Mouse (Mus musculus): ENCODE measurements around the gene Cog1.
"Not testable (repeated sequence)": the region's sequence is repeated elsewhere in the genome, so short reads cannot be mapped to it uniquely, and the experiment has no call there.

Cog1 gene

DNA sequence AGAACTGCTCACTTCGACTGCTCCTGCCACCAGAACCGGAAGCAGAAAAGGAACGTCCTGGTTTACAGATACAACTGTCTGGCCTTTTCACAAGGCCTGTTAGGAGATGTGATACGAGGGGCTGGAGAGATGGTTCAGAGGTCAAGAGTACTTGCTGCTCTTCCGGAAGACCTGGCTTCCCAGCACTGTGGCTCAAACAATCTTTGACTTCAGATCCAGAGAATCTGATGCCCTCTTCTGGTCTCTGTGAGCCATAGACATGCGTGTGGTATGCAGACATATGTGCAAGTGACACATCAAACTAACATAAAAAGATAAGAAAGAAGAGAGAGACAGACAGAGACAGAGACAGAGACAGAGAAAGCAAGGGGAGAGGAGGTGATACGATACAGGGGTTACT, 16.7 kb upstream of the Cog1 start:
- DNase-seq (ENCODE audit: low spot score in 2 of 2), result no peak

DNA sequence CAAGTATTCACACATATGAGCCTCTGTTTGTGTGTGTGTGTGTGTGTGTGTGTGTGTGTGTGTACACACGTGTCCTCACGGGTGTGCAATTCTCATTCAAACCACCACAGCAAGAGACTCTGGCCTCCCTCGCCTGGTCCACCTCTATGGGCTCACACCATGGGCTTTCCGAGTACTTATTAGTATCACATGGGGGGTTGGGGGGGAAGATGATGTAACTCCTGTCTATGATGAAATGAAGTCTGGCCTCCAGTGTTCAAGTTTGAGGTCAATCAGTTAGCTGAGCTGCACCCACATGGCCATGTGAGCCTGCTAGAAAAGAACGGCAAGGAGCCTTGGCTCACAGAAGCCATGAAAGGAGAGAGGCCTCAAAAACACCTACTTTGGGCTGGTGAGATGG, 15.6 kb upstream of the Cog1 start:
- DNase-seq (ENCODE audit: low spot score in 2 of 2), result no peak

DNA sequence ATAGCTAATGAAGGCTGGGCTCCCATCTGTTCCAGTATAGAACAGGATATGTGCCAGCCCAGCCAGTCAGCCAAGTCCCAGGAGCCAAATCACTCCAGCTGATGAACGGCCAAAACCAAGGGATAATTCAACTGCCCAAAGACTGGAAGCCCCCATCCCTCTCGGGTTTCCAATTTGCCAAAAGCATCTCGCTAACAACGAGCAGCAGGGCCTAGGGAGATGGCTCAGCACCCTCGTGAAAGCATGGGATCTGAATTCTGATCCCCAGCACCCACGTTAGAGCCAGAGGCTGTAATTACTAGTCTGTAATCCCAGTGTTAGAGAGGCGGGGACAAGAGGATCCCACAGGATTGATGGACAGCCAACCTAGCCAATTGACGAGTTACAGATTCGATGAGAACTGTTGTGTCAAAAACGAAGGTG, 14.3 kb upstream of the Cog1 start:
- DNase-seq (ENCODE audit: low spot score in 2 of 2), result no peak

DNA sequence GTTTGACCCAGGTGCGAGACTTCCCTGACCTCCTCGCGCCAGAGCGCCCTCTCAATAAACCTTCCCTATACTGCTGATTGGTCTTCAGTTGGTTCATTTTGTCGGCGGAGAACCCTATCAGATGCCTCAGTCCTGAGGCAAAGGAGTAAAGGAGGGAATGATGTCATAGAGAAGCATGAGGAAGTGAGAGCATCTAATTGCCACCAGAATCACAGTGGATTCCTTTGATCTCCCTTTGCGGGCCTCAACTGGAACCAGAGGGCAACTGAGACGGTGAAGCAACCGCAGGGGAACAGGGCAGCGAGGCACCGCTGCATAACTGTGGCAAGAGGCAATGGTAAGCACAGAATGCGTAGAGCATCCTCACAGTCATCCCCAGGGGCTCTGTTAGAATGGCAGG, 10.3 kb upstream of the Cog1 start:
- no peak for DNase-seq (ENCODE audit: low spot score in 2 of 2)

DNA sequence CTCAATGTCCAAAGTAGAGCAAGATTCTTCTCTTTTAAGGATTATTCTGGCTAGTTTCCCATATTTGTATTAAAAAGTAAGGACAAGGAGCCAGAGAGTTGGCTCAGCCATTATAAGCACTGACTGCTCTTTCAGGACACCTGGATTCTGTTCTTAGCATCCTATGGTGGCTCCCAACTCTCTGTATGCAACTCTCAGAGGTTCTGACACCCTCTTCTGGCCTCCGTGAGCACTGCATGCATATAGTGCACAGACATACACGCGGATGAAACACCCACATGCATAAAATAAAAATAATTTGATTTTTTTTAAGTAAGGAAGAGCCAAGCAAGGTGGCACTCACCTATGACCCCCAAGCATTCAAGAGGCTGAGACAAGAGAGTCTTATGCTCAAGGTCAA, 3.8 kb upstream of the Cog1 start:
- no peak for DNase-seq (ENCODE audit: low spot score in 2 of 2)

DNA sequence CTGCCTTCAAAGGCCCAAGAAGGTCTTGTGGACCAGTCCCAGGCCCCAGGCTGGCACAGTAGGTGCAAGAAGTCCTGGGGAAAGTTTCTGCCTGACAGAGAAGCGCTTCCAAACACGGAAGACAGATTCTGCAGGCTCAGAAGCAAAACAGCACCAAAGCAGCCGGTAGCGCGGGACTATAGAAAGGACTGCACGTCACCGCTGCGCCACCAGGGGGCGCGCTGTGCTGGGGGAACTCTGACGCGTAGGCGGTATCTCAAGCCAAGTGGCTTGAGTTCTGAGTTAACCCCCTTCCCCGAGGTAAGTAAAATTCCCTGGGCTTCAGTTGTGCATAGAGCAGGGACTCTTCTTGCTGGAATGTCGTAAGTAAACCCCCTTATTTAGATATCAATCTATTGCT, 817 bp upstream of the Cog1 start:
- DNase-seq (ENCODE audit: low spot score in 2 of 2), result peak; percentile 46 to 67

DNA sequence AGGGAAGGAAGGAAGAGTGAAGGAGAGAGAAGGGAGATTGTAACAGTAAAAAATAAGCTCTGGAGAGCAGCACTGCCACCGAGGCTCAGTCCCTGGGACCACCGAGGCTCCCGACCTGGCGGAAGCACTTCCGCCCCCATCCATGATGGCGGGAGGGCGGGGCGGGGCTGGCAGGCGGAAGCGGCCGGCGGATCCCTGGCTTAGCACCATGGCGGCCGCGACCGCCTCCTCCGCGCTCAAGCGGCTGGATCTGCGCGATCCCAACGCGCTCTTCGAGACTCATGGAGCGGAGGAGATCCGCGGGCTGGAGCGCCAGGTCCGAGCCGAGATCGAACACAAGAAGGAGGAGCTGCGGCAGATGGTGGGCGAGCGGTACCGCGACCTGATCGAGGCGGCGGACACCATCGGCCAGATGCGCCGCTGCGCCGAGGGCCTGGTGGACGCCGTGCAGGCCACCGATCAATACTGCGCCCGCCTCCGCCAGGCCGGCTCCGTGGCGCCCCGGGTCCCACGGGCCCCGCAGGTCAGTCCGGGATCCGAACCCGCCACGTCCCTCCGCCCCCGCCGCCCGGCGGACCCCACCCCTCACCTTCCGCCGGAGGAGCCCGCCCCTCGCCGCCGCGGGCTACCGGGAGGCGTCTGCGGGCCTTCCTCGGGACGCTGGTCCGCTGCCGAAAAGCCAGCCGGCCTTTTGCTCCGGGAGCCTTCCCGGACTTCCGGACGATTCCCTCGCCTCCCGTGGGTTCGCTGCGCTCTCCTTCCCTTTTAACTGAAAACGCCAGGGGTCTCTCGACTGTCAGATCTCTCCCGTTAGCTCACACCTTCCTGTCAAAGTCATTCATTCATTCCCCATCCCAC, 613 bp downstream of the Cog1 start, which contains the start of gene Slc39a11:
TSS of gene Slc39a11 (minus strand) at position 727 of the 858 bp plus-strand sequence.
- peak; percentile 51 to 57 for DNase-seq (ENCODE audit: low spot score in 2 of 2)

DNA sequence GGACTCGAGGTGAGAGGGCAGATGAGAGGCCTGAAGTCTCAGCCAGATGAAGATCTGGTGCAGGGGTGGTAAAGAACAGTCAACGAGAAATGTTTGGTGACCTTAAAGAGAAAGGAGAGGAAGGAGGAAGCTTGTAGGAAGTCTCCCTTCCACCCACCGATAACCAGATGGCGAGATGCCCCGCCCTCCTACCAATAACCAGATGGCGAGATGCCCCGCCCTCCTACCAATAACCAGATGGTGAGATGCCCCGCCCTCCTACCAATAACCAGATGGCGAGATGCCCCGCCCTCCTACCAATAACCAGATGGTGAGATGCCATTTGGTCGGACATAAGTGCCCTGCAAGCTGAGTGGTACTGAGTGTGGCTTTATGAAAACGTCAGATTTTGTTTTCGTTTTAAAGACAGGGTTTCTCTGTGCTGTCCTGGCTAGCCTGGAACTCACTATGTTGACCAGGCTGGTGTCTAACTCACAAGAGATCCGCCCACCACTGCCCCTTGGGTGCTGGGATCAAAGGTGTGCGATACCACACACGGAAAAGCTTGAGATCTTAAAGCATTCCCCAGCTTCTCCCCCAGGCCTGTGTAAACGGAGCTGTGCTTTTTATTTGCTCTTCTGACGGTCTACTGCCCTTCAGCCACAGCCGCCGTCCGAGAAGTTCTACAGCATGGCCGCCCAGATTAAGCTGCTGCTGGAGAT, 2.4 kb downstream of the Cog1 start:
- DNase-seq (ENCODE audit: low spot score in 2 of 2), result no peak

DNA sequence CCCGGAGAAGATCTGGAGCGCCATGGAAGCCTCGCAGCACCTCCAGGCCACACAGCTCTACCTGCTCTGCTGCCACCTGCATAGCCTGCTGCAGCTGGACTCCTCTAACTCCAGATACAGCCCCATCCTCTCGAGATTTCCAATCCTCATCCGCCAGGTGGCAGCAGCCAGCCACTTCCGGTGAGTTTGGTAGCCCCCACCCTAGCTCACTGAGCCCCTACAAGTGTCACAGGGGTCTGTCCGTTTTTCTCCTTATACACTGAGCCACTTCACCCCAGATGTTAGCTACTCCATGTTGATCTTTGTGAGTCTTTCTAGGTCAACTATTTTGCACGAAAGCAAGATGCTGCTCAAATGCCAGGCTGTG, 2.9 kb downstream of the Cog1 start:
- DNase-seq (ENCODE audit: low spot score in 2 of 2), result no peak

DNA sequence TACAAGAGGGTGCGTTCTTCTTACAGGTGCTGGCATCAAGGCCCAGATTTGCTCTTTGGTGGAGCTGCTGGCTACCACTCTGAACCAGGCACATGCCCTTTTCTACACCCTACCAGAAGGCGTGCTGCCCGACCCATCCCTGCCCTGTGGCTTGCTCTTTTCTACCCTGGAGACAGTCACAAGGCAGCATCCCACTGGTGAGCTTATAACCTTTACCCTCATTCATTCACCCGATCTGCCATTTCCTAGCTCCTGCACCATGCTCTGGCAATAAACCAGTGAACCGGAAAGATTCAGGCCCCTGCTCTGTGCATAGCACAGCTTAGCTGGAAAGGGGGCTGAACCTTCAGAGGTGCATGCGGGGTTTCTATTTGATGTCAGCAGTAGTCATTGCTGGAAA, 3.5 kb downstream of the Cog1 start:
- no peak for DNase-seq (ENCODE audit: low spot score in 2 of 2)

DNA sequence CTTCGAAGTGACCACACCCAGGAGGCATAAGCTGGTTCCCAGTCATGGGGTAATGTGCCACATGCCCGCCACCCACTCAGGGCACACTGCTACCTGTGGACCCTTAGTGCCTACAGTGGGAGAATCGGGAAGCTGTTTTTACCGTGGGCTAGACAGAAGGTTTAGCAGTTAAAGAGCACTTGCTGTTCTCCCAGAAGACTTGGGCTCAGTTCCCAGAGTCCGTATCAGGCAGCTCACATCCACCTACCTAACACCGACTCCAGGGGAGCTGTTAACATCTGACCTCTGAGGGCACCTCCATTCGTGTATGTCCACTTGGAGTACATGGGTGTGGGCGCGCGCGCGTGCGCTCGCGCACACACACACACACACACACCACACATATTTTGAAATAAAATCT, 5.1 kb downstream of the Cog1 start:
- DNase-seq (ENCODE audit: low spot score in 2 of 2), result no peak

DNA sequence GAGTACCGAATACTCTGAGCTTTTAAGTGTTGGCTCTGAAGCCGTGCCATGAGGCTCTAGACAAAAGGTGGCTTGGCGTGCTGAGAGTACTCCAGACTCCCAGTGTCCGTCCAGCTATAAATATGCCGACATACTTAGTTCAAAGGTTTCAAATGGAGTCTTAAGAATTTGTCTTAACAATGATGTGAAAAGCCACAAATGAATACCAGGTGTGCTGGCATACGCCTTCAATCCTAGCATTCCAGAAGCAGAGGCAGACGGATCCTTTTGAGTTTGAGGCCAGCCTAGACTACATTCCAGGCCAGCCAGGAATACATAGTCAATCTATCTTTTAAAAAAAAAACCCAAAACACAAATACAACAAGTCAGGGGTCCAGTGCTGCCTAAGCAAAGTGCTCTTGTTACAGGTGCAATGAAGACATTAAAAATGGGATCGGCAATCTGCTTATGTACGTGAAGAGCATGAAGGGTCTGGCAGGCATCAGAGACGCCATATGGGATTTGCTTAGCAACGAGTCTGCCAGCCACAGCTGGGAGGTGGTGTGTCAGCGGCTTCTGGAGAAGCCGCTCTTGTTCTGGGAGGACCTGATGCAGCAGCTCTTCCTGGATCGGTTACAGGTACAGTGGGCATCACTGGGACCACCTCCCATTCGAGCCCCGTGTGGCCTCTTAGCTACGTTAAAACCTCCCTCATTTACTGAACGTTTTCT, 5.7 kb downstream of the Cog1 start:
- no peak for DNase-seq (ENCODE audit: low spot score in 2 of 2)

DNA sequence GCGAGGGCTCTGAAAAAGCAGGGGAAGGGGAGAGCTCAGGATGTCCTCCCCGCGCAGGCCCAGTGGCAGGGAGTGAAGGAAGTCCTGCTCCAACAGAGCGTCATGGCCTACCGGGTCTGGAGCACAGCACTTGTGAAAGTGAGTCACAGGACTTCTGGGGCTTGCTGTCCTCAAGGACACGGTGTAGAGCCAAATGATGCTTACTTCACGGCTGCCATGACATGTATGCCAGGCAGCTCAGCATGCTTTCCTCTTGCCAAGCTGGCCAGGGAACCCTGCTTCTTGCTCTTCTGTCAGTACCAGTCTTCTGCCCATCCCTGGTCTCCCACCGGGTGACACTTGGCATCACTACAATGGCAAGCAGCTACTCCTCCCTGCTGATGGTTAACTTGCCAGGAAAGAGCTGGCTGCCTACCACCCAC, 7.6 kb downstream of the Cog1 start:
- DNase-seq (ENCODE audit: low spot score in 2 of 2), result no peak

DNA sequence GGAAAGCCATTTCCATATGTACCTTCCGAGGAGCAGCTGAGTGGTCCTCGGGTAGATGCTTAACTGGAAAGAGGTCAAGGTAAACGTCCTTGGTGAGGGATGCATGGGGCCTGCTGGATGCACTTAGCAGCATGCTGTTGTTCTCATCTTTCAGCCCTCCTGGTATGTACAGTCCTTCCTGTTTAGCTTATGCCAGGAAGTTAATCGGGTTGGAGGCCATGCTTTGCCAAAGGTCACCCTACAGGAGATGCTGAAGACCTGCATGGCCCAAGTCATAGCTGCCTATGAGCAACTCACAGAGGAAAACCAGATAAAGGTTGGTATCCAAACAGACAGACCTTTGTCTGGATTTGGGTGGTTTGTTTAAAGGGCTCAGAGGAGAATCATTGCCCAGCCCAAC, 8.3 kb downstream of the Cog1 start:
- no peak for DNase-seq (ENCODE audit: low spot score in 2 of 2)

DNA sequence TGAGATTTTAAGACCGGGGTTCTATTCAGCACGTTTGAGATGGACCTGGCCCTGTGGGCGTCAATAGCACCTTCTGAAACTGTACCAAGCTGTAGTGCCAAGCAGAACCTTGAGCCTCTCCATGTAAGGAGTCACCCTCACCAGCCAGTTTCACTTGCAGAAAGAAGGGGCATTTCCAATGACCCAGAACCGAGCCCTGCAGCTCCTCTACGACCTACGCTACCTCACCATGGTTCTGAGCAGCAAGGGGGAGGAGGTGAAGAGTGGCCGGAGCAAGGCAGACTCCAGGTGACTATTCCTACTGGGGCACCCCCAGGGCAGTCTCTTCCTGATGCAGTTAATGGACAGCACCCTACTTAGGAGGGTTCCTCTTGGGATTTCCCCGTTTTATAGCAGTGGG, 9.3 kb downstream of the Cog1 start:
- no peak for DNase-seq (ENCODE audit: low spot score in 2 of 2)

DNA sequence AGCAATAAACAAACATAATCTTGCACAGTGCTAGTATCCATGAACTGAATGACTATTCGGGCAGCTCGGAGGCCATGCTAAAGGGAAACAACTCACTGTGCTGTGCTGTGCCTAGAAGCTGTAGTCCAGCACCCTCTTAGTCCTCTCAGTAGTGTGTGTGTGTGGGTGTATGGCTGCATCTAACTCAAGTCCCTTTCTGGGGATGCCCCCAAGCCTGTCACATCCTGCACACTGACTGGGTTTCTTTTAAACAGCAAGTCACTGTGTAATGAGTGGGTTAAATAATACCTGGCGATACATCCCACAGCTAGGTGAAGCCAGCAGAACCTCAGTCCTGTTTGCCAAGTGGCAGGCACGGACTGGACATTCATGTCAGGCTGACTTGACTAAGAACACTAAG, 9.8 kb downstream of the Cog1 start:
- DNase-seq (ENCODE audit: low spot score in 2 of 2), result no peak

DNA sequence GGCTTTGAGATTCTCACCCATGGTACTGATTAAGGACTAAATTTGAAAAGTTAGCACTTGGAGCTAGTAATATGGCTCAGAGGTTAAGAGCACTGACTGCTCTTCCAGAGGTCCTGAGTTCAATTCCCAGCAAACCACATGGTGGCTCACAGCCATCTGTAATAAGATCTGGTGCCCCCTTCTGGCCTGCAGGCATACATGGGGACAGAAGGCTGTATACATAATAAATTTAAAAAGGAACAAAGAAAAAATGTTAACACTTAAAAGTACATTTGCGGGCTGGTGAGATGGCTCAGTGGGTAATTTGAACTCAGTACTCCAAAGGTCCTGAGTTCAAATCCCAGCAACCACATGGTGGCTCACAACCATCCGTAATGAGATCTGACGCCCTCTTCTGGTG, 11.2 kb downstream of the Cog1 start:
- not testable (repeated sequence) for DNase-seq (ENCODE audit: low spot score in 2 of 2)

DNA sequence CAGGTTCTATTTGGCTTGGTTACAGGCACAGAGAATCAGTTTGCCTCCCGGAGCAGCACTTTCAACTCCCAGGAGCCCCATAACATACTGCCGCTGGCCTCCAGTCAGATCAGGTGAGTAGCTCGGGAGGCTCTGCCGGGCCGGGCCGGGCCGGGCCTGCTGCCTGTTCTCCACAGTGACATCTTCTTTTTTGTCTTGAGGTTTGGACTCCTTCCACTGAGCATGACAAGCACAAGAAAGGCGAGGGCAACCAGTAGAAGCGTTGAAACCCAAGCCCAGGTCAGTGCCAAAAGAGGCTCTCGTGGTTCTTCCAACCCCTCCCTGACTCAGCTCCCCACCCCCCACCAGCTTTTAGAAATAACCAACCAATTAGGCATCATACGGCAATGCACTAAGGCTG, 12.0 kb downstream of the Cog1 start:
- DNase-seq (ENCODE audit: low spot score in 2 of 2), result no peak

DNA sequence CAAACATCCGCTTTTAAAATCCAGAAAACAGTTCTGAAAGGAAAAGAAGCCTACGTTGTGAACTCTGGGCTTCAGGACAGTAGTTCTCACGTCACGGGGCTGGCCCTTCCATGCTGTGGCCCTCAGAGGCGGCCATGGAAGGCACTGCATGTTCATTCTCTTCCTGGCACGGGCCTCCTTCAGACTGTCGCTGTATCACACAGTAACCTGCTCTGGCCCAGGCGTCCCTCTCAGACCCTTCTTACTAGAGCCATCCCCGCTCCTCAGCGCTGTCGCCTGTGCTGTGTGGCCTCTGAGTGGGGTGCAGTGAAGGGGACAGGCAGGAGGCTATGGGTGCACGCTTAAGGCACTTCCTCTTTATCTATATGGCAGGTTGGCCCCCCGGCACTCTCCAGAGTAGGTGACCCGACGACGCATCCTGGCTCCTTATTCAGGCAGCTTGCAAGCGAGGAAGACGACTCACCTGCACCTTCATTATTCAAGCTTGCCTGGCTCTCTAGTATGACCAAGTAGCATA, 12.9 kb downstream of the Cog1 start:
- no peak for DNase-seq (ENCODE audit: low spot score in 2 of 2)

DNA sequence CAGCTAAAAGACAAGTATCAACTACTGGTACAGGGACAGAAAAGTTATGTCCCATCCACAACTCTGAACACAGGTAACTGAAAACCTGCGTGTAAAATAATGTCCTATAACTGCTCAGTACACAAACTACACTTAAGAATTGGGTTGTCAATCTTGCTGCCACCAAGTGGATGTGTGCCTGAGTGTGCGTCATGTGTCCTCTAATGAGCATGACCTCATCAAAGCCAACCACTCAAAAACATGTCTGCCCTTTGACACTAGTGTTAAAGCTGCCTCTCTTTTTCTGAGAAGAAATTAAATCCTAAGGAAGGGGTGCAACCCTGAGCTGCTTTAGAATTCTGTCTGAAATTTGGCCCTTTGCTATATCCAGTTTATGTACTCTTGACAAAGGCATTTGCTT, 15.3 kb downstream of the Cog1 start:
- DNase-seq (ENCODE audit: low spot score in 2 of 2), result no peak

DNA sequence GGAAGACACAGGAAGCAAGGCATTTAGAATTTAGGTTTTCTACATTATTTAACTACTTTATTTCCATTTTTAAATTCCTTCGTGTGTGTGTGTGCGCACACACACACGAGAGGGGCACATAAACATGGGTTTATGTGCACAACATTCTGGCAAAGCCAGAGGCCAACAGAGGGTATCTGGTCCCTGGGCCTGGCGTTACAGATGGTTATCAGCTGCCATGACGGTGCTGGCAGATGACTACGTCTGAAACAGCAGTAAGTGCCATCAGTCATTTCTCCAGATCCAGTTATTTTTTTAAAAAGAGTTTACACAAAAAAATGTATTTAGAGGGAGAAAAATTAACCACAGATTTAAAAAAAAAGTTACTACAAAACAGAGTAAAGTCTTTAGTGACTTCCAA, 17.2 kb downstream of the Cog1 start:
- no peak for DNase-seq (ENCODE audit: low spot score in 2 of 2)

DNA sequence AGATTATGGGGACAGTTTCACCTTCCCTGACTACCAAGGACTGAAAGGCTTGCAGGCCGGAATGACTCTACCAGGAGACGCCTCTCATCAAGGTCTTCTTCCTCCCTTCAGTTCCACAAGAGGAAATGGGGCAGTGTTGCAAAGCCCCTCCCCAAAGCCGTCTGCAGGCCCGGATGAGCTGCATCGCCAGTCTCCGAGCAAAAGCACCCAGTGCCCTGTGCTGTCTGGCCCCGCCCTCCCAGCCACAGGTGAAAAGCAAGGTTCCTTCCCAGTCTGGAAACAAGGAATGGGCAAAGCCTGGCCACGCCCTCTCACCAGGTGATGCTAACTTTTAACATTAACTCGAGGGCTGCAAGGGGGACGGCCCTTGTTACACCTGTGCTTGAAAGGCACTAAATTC, 17.7 kb downstream of the Cog1 start:
- no peak for DNase-seq (ENCODE audit: low spot score in 2 of 2)

DNA sequence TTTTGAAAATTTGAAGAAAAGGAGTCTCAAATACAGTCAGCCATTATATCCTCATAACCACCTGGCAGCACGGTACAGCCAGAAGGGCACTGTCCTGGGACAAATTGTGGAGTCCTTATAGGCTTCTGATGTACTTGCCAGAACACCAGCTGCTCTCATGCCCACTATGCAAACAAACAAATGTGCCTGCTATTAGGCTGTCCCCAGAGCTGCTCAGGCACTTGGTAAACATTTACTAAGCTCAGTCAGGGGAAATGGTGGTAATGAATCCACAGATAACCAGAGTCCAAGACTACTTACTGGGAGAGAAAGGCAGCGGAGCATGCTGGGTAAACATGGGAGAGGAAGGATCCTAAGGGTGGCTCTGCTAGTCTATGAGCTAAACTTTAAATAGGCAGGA, 18.2 kb downstream of the Cog1 start:
- no peak for DNase-seq (ENCODE audit: low spot score in 2 of 2)
